Mouse (Mus musculus): ENCODE measurements around the gene Sp4.

Sp4 gene

DNA sequence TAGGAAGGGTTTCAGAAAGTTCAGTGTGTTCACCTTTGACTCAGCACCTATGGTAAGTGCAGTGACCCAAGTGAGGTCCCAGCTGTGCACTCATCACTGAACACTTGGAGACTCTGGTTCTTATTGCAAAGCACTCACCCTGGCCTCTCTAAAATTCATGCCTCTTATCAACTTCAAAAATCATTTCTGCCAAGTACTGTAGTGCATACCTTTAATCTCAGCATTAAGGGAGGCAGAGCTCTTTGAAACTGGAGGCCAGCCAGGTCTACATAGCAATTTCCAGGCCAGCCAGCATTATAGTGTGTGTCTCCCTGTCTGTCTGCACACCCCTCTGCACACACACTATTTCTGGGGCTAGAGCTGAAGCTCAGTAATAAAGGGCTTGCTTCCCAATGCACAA, 36.3 kb downstream of the Sp4 start:
- DNase-seq = no peak

DNA sequence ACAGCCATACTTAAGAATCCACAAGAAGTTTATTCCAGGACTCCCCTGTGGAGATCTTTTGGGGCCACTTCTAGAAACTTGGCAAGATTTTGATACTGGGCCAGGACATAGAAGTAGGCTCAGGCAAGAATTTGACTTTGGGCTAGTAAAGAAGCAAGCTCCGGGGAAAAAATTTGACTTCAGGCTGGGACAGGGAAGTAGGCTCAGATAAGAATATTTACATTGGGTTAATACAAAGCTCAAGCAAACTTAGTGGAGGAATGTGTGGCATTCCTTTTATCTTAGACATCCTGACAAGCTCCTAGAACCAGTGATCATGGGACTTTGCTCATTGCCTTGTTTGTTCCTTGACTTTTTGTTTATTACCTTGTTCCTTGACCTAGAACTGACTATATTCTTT, 37.4 kb downstream of the Sp4 start:
- DNase-seq = no peak

DNA sequence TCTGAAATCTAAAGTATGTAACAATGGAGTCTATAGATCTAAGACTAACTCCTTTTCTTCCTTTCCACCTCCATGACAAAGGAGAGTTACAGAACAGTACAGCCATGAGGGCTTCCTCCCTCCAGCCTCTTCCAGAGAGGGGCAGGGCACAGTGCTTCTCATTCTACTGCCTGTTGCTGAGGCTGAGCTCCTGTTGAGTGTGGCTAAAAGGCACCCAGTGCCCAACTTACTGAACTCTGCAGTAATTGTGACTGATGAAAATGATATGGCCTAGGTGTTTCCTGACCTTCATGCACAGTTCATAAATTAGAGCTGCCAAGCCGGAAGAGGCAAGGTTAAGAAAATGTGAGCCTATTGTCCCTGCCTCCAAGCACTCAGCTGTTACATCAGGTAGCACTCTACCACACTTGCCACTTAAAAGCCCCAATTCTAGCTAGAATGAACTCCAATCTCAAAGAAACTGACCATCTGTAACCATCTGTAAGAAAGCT, 45.9 kb downstream of the Sp4 start:
- DNase-seq = no peak

DNA sequence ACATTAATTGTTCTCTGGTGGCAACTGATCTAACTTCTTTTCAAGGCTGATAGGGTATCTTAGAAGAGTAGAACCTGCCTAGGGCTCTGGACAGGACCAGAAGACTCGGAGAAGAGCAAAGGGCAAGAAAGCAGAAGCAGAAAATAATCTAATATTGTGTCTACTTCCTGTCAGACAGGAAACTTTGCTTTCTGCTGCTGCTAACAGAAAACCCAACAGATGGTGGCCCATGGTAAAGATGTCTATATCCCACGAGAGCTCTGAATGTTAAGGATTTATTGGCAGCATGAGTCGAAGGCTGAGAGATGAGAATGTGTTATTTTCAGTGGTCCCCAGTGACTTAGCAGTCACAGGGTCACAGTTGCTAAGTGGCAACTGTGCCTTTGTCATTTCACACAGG, 80.1 kb downstream of the Sp4 start:
- no peak for DNase-seq

DNA sequence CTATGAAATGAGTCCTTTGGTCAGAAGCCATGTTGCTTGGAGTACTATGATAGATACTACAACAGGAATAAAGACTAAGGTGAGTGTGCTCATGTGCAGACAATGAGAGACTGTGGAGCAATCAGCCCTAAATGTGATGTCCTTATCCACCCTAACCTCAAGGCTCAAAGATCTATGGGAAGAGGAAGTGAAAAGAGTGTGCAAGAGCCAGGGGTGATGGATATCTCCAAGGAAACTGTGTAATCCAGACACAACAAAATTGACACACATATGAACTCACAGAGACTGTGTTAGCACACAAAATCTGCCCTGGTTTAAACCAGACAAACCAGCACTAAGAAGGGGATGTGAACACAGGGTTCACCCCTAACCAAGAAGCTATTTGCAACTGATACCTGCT, 81.2 kb downstream of the Sp4 start:
- DNase-seq = no peak

DNA sequence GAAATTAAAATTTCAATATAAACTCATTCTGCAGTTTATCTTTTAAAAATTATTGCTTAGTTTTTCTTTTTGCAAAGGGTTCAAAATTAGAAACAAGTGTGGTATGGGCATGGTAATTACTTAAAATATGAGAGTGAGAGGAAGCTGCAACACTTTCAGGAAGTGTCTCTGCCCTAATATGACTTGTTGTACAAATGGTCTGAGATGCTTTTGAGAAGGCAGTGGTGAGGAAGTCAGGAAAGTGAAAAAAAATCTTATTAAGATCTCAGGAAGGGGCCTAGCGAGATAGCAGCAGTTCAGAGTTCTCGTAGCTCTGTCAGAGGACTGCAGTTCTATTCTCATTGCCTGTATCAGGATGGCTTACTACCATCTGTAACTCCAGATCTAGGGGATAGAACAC, 89.1 kb downstream of the Sp4 start:
- no peak for DNase-seq

DNA sequence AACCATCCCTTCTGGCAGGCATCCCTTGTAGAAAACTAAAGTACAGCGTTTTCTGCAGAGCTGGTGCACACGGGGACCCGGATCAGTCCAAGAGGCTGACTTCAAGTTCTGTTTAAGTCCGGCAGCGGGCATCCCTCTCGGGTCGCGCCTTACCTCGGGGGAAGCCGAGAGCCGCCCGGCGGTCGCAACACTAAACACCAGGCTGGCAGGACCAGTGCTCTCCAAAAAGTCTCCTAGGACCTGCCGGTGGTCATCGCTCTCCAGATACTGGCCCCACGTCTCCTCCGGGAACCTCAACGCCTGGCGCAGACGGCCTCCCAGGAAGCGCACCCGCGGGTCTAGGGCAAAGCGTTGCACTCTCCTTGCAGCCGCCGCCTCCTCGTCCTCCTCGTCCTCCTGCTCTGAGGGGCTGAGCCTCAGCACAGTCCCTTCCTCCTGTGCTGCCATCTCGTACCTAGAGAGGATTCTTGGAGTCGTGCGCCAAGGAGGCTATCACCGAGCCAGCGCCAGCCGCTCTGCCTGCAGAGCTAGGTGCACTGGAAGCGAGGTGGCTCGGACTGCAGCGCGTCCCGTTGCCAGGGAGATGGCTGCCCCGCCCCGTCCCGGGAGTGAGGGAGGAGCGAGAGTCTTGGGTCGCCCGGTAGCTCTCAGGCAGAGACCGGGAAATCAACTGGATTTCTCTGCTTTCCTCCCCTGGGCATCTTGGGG, 102.7 kb downstream of the Sp4 start, which contains the start of gene Dnah11:
TSS of gene Dnah11 (minus strand) at position 658 of the 708 bp plus-strand sequence.
- DNase-seq = peak; percentile 81

DNA sequence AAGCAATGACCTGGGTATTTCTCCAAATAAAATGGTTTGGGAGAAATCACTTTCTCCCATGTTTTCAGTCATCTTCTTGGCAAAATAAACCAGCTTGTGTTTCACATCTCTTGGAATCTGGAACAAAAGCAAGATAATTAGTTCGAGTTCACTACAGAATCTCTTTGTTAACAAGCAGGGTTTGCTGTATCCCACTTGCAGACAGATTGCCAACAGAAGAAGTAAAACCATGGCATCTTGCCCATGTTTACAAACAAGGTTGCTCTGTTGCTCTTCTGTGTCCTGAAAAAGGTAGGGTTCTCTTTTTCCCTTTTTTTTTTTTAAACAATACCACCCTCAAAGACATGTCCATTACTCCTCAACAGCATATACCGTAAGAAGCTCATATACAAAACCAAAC, 104.7 kb downstream of the Sp4 start:
- no peak for DNase-seq

DNA sequence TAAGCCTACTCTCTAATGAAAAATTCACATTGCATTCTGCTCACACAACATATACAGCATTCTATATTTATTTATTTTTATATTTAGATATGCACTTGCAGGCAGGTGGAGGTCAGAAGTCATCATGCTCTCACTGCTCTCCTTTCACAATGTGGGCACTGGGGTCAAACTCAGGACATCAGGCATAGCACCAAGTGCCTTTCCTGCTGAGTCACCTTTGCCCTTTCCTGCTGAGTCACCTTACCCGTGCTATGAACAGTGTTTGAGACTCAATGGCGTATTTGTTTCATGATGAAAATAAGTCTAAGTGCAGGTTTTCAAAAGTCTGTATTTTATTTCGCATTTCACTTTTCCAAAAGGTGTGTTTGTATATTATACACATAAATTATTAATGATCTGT, 111.7 kb downstream of the Sp4 start:
- no peak for DNase-seq

DNA sequence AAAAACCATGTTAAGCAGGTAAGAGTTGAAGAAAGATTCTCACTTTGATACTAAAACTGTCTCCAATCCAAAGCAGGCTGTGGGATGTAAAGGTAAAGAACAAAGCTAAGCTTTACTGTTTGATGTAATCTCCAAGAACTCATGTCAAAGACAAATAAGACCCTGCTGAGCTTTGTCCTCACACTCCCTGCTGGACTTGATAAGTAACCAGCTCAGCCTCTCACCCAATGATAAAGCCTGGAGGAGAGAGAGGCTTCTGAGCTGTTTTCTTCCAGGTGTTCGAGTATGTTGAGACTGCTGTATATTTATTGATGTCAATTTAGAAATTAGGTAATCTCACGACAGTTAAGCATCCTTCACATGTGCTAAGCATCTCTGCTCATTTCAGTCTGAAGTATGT, 113.6 kb downstream of the Sp4 start:
- DNase-seq = no peak

DNA sequence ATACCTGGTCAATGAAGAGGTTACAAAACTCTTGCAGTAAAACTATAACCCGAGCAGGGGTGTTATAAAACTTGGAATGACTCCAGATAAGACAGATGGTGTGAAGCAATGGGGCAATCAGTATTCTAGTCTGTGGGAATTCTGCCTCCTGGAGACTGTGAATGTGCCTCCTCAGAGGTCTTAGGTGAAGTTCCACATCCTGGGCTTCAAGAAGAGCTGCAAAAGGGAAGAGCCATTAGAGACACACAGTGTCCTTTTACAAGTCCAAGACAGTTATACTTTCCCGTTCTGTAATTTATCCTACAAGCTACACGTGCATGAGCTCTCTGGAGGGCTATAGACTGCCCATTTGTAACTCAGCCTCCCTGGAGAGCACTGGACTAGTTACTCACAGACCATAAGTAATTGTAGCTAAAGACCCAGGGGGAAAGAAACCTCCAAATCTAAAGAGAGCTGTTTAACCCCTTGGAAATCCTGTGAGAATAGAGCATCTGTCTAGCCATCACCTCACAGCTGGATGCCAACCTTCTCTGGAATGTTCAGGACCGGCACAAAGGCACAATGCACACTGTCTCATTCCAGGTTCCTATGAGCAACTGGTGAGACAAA, 114.3 kb downstream of the Sp4 start:
- DNase-seq = peak; percentile 8

DNA sequence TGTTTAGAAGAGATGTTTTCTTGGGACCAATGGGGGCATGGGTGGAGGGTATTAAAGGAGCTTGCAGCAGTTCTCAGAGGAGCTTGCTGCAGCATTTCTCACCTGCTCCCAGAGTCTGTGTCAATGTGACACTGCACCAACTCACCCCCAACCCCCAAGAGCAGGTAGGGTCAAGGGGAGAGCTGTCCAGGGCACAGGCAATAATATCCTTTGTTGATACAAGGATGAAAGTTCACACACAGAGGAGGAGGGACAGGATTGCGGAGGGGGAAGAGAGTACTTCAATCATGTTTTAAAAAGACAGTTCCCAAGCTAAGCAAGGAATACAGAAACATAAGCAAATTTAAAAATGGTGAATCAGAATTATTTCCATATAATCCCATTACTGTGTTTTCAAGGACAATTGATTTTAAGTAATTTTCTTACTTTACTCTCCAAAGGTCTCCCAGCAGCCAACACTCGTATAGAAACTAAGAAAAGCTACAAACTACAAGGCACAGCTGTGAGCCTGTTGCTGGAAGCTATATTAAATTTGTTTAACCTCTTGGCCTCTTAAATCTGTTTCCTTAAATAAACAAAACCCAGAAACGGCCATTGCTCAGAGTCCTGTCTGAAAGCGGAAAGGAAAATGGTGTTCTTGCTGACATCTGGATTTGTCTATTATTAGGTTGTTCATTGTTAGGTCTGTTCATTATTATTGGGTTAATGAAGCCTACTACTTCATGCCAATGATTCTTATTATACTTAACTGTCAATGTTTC, 114.9 kb downstream of the Sp4 start:
- peak; percentile 4 for DNase-seq

All from kidney, postnatal 14 days (tissue).